Mouse (Mus musculus) kidney, postnatal 4 days (tissue): Measurements from ENCODE around the gene Tmtc2.

Source experiments
- DNase-seq, 2 experiments: peaks; one replicate each; pipeline ENCODE4 v3.0.0; 2021; ENCODE audit warnings: mixed read lengths in 2 of 2

Gene Tmtc2

DNA sequence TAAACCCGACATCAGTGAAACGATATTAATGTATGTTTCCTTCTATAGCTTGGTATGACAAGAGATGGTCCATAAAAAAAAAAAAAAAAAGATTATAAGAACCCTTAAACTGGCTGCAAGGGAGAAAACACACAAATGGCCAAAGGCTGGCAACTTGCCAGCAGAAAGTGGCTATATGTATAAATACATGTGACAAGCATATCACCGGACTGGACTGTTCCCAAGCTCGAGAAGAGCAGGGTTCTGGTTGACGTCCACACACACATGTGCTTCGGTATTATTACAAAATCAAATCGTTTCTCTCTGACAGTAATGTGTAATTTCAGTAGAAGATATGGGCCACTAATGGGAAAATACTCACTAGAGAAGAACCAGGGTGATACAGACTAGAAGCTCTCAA is 287.2 kb downstream of the Tmtc2 start:
- DNase-seq, result peak in 1 of 2 experiments; percentile 2

- DNase-seq, result no peak
Measured at GRCm38 (mm10) chr10:105286221-105286620, 288.0 kb downstream of the Tmtc2 start.

- DNase-seq, result peak; percentile 27 to 53
Measured at GRCm38 (mm10) chr10:105284171-105284570, 290.1 kb downstream of the Tmtc2 start.

GRCm38 (mm10) chr10:105280933-105281332 is 293.3 kb downstream of the Tmtc2 start:
- DNase-seq, result no peak

DNA sequence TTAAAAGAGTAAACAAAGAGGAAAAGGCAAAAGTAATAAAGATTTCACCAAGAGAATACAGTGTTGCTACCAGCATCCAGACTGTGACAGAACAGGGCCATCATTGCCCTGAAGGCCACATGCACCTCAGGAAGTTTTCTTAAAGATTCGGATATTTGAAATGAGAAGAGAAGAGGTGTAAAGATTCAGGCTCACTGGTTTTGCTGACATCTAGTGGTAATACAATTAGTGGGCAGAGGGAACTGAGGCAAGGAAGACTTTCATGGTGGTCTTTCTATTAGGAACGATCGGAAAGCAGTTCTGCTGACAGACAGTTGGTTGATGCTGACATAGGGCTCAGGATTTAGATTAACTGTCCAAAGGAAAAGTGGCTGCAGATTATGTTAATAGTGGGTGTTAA is 314.2 kb downstream of the Tmtc2 start:
- no peak for DNase-seq

DNA sequence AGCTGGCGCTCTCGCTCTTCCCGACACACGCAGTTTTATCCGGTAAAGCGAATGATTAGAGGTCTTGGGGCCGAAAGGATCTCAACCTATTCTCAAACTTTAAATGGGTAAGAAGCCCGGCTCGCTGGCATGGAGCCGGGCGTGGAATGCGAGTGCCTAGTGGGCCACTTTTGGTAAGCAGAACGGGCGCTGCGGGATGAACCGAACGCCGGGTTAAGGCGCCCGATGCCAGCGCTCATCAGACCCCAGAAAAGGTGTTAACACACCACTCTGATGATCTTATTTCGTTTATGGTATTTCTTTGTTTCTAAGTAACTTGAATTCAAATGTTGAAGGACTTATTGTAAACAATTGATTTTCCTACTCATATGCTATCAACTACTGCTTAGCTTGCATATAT is 336.0 kb downstream of the Tmtc2 start:
- peak; percentile 61 to 69 for DNase-seq

DNA sequence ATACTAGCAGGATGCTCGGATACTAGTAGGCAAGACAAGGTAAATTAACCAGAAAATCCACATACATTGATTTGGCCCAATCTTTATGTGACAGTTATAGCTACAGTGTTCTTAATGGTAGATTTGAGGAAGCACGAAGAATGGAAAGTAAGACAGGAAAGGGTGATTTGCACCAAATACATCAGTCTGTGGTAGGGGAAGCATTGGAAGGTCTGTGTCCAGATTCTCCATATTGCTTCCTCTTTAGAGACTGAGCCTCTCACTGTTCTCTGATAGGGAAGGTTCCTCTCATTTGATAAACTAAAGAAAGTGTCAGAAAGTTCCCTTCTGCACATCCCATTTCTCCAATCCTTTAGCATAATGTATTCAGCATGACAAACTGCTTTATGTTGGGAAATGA is 341.4 kb downstream of the Tmtc2 start:
- DNase-seq, result no peak

DNA sequence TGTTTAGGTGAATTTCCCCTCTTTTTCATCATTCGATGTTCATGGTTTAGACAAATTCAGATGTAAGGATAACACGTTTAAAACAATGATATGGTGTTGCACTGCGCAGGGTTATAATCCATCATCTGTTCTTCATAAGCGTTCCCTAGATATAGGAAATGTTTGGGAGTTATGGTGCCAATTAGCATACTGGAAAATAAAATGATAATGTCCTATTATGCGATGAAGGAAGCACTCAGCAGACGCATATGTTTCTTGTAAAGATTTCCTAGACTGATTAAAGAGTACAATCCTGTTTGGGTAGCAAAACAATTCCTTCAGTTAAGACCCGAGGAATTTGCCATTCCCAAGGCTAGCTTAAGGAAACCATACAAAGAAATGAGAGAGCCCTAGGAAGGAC is 343.8 kb downstream of the Tmtc2 start:
- DNase-seq, result no peak

DNA sequence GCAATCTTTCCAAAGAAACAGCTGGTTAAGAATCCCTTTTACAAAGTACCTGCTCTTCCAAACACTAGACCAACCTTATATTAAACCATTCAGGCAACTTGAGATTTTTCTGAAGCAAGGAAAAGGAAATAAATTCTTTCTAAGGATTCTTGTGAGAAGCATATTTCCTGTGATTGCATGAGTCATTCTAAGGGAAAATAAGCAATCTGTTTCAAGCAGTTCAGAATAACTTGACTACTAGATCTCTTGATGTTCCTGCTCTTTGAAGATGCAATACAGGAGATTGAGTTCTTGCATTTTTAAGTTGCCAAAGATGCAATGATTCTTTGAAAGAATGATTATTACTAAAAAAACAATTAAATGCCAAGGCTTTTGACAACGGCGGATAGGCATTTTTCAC is 345.6 kb downstream of the Tmtc2 start:
- no peak for DNase-seq

DNA sequence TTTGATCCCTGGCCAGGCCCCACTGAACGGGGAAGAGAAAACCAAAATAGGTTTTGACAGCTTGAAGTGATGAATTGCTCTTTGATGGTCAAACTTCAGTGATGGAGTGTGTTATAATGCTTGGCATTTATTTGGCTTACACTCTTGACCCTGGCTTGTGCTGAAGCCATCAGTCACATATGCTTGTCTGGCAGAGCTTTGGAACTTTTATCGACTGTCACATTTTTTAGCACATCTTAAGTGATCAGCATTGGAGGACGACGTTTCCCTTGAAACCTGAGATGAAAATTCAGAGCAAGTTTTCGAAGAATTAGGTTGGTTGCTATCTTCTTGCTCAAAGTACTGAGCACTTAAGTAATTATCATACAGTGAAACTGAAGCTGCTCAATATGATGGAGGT is 346.6 kb downstream of the Tmtc2 start:
- DNase-seq, result no peak

DNA sequence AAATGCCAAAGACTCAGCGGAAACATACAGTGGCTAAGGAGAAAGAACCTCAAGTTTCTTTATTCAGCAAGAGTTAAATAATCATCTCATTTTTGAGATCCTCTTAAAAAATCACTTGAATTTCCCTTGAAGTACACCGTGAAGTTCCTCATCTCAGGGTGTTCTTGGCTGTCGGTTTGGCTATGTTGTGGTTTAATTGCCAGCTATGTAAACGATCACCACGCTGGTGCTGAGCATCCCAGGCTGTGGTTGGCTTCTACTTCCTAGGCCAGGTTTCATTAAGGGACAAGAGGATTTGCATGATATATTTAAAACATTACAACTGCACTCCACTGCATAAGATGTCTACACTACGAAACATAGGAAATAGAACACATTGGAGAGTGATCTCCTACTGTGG is 348.5 kb downstream of the Tmtc2 start:
- no peak for DNase-seq

GRCm38 (mm10) chr10:105222904-105223303 is 351.3 kb downstream of the Tmtc2 start:
- no peak for DNase-seq

GRCm38 (mm10) chr10:105201491-105201890 is 372.8 kb downstream of the Tmtc2 start:
- DNase-seq, result no peak

DNA sequence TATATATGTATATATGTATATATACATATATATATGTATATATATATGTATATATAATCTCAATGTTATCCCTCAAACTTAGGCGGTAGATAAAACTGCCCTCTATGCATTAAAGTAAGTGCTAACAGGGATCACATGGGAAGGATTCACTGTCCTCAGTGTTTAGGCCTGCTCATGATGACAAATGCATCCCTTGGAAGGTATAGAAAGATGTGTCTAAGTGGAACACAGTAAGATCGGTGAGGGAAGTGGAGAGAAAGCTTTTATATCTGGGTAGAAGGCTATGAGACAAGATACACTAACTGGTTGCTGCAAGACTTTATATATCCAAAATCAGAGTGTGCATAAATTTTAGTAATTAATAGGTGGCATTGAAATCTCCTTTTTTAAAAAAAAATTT is 373.6 kb downstream of the Tmtc2 start:
- DNase-seq, result no peak

DNA sequence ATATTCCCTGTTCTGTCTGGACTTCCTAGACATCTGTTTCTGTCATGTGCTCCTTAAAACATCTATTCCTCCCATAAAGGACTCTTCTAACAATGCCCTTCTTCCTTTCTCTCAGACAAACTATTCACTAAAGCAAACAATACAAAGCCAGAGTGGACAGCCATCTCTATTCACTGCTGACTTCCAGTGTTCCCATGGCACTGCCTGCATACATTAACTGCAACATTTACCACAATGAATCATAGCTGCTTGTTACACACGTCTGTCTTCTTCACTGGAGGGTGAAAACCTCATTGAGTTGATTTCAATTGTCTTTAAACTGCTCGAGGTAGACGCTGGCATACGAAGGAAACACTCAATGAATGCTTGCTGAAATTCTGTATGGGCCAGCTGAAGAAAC is 374.2 kb downstream of the Tmtc2 start:
- DNase-seq, result no peak

- no peak for DNase-seq
Measured at GRCm38 (mm10) chr10:105199515-105199914, 374.7 kb downstream of the Tmtc2 start.

GRCm38 (mm10) chr10:105195377-105195776 is 378.9 kb downstream of the Tmtc2 start:
- DNase-seq, result no peak

GRCm38 (mm10) chr10:105193756-105194460 is 380.3 kb downstream of the Tmtc2 start:
- peak in 1 of 2 experiments; percentile 10 for DNase-seq

- no peak for DNase-seq
Measured at GRCm38 (mm10) chr10:105192071-105192470, 382.2 kb downstream of the Tmtc2 start.

- DNase-seq, result no peak
Measured at GRCm38 (mm10) chr10:105189746-105190145, 384.5 kb downstream of the Tmtc2 start.

DNA sequence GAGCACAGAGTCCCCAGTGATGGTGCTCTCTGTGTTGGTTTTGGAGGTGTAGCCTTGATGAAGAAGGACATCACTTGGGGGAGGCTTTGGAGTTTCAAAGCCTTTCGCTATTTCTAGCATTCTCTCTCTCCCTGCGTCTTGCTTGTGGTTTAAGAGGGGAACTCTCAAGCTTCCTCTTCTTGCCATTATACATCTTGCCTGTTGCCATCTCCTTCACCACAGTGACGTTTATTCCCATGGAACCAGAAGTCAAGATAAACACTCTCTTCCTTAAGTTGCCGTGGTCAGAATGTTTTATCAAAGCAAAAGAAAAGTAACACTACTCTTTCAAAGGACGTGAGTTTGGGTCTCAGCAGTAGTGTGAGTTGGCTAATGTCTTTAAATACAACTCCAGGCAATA is 387.6 kb downstream of the Tmtc2 start:
- DNase-seq, result no peak

DNA sequence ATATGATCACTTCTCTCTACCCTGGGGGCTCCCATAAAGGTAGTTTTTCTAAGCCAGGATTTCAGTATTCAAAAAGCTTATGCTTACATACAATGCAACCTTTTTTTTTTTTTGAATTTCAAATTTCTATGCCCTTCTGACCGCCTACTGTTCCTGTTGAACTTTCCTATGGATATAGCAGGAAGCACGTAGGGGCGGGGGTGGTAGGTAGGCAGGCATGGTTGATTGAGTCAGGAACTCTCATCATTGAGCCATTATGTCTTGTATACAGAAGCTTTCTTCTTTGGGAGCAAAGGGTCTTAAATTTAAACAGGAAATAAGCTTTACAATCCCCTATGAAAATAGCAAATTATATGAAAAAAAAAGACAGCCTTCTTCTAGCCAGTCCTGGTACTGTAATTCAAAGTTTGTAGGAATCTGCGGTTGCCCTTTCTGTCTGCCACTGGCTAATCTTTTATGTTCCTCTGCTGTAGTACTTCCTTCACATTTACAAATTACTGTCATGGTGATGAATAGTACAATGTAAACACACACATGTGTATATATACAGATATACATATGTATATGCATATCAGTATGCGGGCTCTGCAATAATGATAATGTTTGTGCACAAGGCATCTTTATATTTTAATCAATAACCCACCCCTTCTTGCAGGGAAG is 405.7 kb downstream of the Tmtc2 start:
- DNase-seq, result no peak

GRCm38 (mm10) chr10:105165291-105165690 is 409.0 kb downstream of the Tmtc2 start:
- DNase-seq, result no peak

DNA sequence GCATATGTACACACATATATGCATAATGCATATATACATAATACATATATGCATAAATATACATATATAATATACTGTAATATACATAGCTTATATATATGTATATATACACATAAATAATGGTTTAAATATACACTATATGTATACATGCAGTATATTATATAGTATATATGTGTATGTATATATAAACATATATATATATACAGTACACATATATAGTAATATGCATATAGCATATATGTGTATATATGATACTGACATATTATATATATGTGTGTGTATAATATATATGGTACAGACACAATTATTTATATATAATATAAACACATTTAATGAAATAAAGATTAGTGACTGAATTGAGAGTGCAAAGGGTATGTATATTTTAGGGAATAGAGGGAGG is 420.5 kb downstream of the Tmtc2 start:
- no peak for DNase-seq

- DNase-seq, result no peak
Measured at GRCm38 (mm10) chr10:105144382-105144781, 429.9 kb downstream of the Tmtc2 start.
